Mouse (Mus musculus) left cerebral cortex, postnatal 14 days (tissue): ENCODE data around the gene Olfr476. TPM values are rescaled to one million over a fixed set of nuclear protein-coding genes. Genes with fewer than 3 reads are reported as not detected.
"Not testable (repeated sequence)": the region's sequence is repeated elsewhere in the genome, so short reads cannot be mapped to it uniquely, and the experiment has no call there.

Experiments used
- DNase-seq, 2 experiments: peaks; one replicate each; pipeline ENCODE4 v3.0.0; 2021 to 2022; ENCODE audit warnings: low spot score in 2 of 2, mixed read lengths in 1 of 2
- intact Hi-C: fragments of 180-260 bp; cut with DNase I; formaldehyde crosslinking; loops from one replicate; pipeline ENCODE4 v1.15.1; 2025
- long read RNA-seq, 2 experiments: library from polyadenylated mRNA; stranded (forward); transcript quantifications; one replicate each; pipeline ENCODE4 v2.0.0; 2021
- total RNA-seq, 2 experiments: library from RNA; stranded (reverse); gene quantifications; 2 replicates each; pipeline ENCODE4 v1.2.3; 2021

Olfr476 gene
- total RNA-seq = not detected
- long read RNA-seq, experiment 1 = 0 reads
- long read RNA-seq, experiment 2 = 0 reads

- no peak for DNase-seq
- intact Hi-C loops = no loop called here
These were observed at the start of gene Olfr476 for GRCm38 (mm10) chr7:107964503-107964902. Gene Olfr476 (plus strand): TSS chr7:107964803.

GRCm38 (mm10) chr7:107930146-107930545 is 34.5 kb upstream of the Olfr476 start, which contains the start of gene Olfr473:
Gene Olfr473 (plus strand): TSS chr7:107930446.
- intact Hi-C loops = no loop called here

GRCm38 (mm10) chr7:107952539-107952938 is 12.1 kb upstream of the Olfr476 start:
- DNase-seq, intact Hi-C loops: not testable (repeated sequence)

More at GRCm38 (mm10) chr7:107930146-107930545, 34.5 kb upstream of the Olfr476 start, which contains the start of gene Olfr473:
- no peak for DNase-seq

GRCm38 (mm10) chr7:107954343-107954742 is 10.3 kb upstream of the Olfr476 start, which contains the start of gene Olfr474:
Gene Olfr474 (plus strand): TSS chr7:107954643.
- intact Hi-C loops = no loop called here
- no peak for DNase-seq

GRCm38 (mm10) chr7:107986393-107986792 is 21.8 kb downstream of the Olfr476 start, which contains the start of gene Olfr477:
Gene Olfr477 (plus strand): TSS chr7:107986693.
- no peak for DNase-seq
- intact Hi-C loops = no loop called here

- DNase-seq, intact Hi-C loops: not testable (repeated sequence)
These were observed 49.7 kb downstream of the Olfr476 start for GRCm38 (mm10) chr7:108014256-108014655.

Other genes starting within 250 kb of the Olfr476 start
- gene Cyb5r2, start 206.8 kb upstream of the Olfr476 start, total RNA-seq = not detected
- not detected for gene Ovch2, start 163.6 kb upstream of the Olfr476 start, total RNA-seq
- not detected for gene Olfr467, start 152.5 kb upstream of the Olfr476 start, total RNA-seq
- not detected for gene Olfr469, start 139.3 kb upstream of the Olfr476 start, total RNA-seq
- gene Olfr470, start 117.3 kb upstream of the Olfr476 start, total RNA-seq = not detected
- not detected for gene Olfr472, start 66.9 kb upstream of the Olfr476 start, total RNA-seq
- gene Olfr473, start 34.4 kb upstream of the Olfr476 start, total RNA-seq = not detected
- not detected for gene Olfr474, start 10.2 kb upstream of the Olfr476 start, total RNA-seq
- not detected for gene Olfr477, start 21.9 kb downstream of the Olfr476 start, total RNA-seq
- not detected for gene Olfr478, start 69.2 kb downstream of the Olfr476 start, total RNA-seq
- not detected for gene Olfr479, start 85.9 kb downstream of the Olfr476 start, total RNA-seq
- not detected for gene Olfr480, start 102.5 kb downstream of the Olfr476 start, total RNA-seq
- gene Olfr481, start 115.1 kb downstream of the Olfr476 start, total RNA-seq = not detected
- gene Olfr482, start 132.8 kb downstream of the Olfr476 start, total RNA-seq = 1 to 10 TPM; 2.0 to 2.3 TPM
- not detected for gene Olfr483, start 136.0 kb downstream of the Olfr476 start, total RNA-seq
- gene Olfr484, start 162.6 kb downstream of the Olfr476 start, total RNA-seq = not detected
- gene Olfr485, start 195.1 kb downstream of the Olfr476 start, total RNA-seq = not detected
- not detected for gene Olfr486, start 207.9 kb downstream of the Olfr476 start, total RNA-seq
- not detected for gene Olfr487, start 249.8 kb downstream of the Olfr476 start, total RNA-seq